Comparison of ENCODE assay signal across 9 mouse cellular contexts in genomic region chrX:36329040-36329649, GRCm38 (mm10). TPM values are rescaled to one million over a fixed set of nuclear protein-coding genes. Genes with fewer than 3 reads are reported as not detected.
DNase-seq lines count a peak whose midpoint lies in the region; ATAC-seq and TF ChIP-seq lines count a peak whose summit lies in the region.
"Had no signal": no experiment of that assay in that cellular context is flagged by ENCODE, and none has a peak within 500 bp of the region (broad histone marks: within the 10 kb centered on the region; RNA-seq: fewer than 3 reads in every experiment).

No protein-coding gene starts in this region.

- no peak for TF ChIP-seq CTCF in ES-Bruce4 (IDR thresholded peaks at IDR 0.05; ENCODE audit: low read depth, low read length)
- no peak for TF ChIP-seq CTCF in kidney, postnatal 0 days (IDR thresholded peaks at IDR 0.05; ENCODE audit: low read depth)

- no peaks in the 10 kb centered on the region for H3K4me1 ChIP-seq in ES-Bruce4 (ENCODE audit: control insufficient read depth, insufficient read depth, low read length)
- peaks cover 0 to 2% of the 10 kb centered on the region in 2 experiments; a peak in 1 of 4 replicates for H3K4me1 ChIP-seq in heart, embryonic 14.5 days (ENCODE audit: control insufficient read depth in 2 of 2, insufficient read depth in 2 of 2, low read length in 2 of 2)
- no peaks in the 10 kb centered on the region for H3K4me1 ChIP-seq in kidney, postnatal 0 days (replicated peaks; ENCODE audit: insufficient read depth, low read length)

- no peak for TF ChIP-seq EP300 in ES-Bruce4 (IDR thresholded peaks at IDR 0.05; ENCODE audit: insufficient read depth, low read depth, low read length)

- H3K27ac ChIP-seq in ES-Bruce4 (ENCODE audit: insufficient read depth, low read length), result no peak overlapping the region
- no peak overlapping the region for H3K27ac ChIP-seq in heart, embryonic 14.5 days (replicated peaks in 1 of 2; ENCODE audit: control insufficient read depth in 1 of 2, insufficient read depth in 1 of 2, low read depth in 2 of 2, low read length in 2 of 2)
- no peak overlapping the region for H3K27ac ChIP-seq in kidney, postnatal 0 days

- TF ChIP-seq POLR2A in ES-Bruce4 (IDR thresholded peaks at IDR 0.05; ENCODE audit: insufficient read depth, low read length), result no peak

- no peaks in the 10 kb centered on the region for H3K36me3 ChIP-seq in ES-Bruce4 (ENCODE audit: control insufficient read depth, insufficient read depth, low read length, poor library complexity, severe bottlenecking)
- no peaks in the 10 kb centered on the region for H3K36me3 ChIP-seq in heart, embryonic 14.5 days (ENCODE audit: control insufficient read depth, insufficient read depth, low read length)
- H3K36me3 ChIP-seq in kidney, postnatal 0 days (ENCODE audit: insufficient read depth, low read length), result no peaks in the 10 kb centered on the region
- H3K36me3 ChIP-seq: G1E had no signal

- DNase-seq in gastrocnemius, postnatal 10 days, result peak; percentile 17
- no peak for DNase-seq in gastrocnemius, adult 8-10 months (ENCODE audit: low spot score in 2 of 2)
- DNase-seq in cerebellum, postnatal 25 days, result peak; percentile 46 to 61
- DNase-seq in kidney, postnatal 0 days (ENCODE audit: low spot score), result no peak
- peak; percentile 15 to 30 for DNase-seq in lung, postnatal 4 days
- DNase-seq in thymus, postnatal 14 days, result peak; percentile 19

- peak overlapping the region; percentile 61 for H3K4me3 ChIP-seq in ES-Bruce4 (ENCODE audit: low read depth, low read length)
- H3K4me3 ChIP-seq in heart, embryonic 14.5 days (ENCODE audit: control insufficient read depth in 1 of 2, insufficient read depth in 1 of 2, low read depth in 1 of 2, low read length in 2 of 2), result peak overlapping the region; percentile 45 to 46
- H3K4me3 ChIP-seq in kidney, postnatal 0 days (replicated peaks; ENCODE audit: low read depth, low read length), result peak overlapping the region; percentile 40

- ATAC-seq in heart, embryonic 14.5 days (ENCODE audit: insufficient number of reproducible peaks, insufficient read depth, low FRiP score, low read depth), result no peak
- ATAC-seq in kidney, postnatal 0 days (replicated peaks; ENCODE audit: low FRiP score, low read depth), result peak; percentile 55

- no peaks in the 10 kb centered on the region for H3K9me3 ChIP-seq in ES-Bruce4 (replicated peaks; ENCODE audit: control insufficient read depth, insufficient read depth, low read length, poor library complexity, severe bottlenecking)
- no peaks in the 10 kb centered on the region for H3K9me3 ChIP-seq in heart, embryonic 14.5 days (ENCODE audit: control insufficient read depth, low read length)
- H3K9me3 ChIP-seq in kidney, postnatal 0 days (replicated peaks; ENCODE audit: low read length), result no peaks in the 10 kb centered on the region

- H3K27me3 ChIP-seq in ES-Bruce4 (ENCODE audit: control insufficient read depth, insufficient read depth, low read length, poor library complexity, severe bottlenecking), result peaks cover 3% of the 10 kb centered on the region; the same call in 1 of the 2 replicates
- peaks cover 21% of the 10 kb centered on the region for H3K27me3 ChIP-seq in heart, embryonic 14.5 days (ENCODE audit: control insufficient read depth, insufficient read depth, low read length)
- no peaks in the 10 kb centered on the region for H3K27me3 ChIP-seq in kidney, postnatal 0 days (ENCODE audit: insufficient read depth, low read length)

- peak overlapping the region; percentile 80 for H3K4me2 ChIP-seq in heart, embryonic 14.5 days (ENCODE audit: low read length)
- H3K4me2 ChIP-seq in kidney, postnatal 0 days (ENCODE audit: low read length), result peak overlapping the region; percentile 76

- H3K9ac ChIP-seq in ES-Bruce4 (ENCODE audit: low read depth, poor library complexity, severe bottlenecking), result peak overlapping the region; percentile 61
- H3K9ac ChIP-seq in heart, embryonic 14.5 days (ENCODE audit: low read length), result peak overlapping the region; percentile 14; the same call in 1 of the 2 replicates
- H3K9ac ChIP-seq in kidney, postnatal 0 days (ENCODE audit: low read depth, low read length), result peak overlapping the region; percentile 42; the same call in 1 of the 2 replicates

- 19% methylated on average over 46 of the region's 66 CpGs for WGBS in heart, embryonic 14.5 days
- 31% methylated on average over 65 of the region's 66 CpGs for WGBS in kidney, postnatal 0 days

RNA-seq across cellular contexts. Expression of gene Lonrf3, which starts 1.0 kb away (rescaled TPM):
- total RNA-seq in gastrocnemius, postnatal 10 days (2021), result 1 to 10 TPM; 2.5 to 3.2 TPM
- 1 to 10 TPM; 1.0 to 2.8 (median 2.1) TPM for total RNA-seq in gastrocnemius, adult 8-10 months (2022)
- 1.5 and 1.9 TPM in 2 replicates for polyA plus RNA-seq in ES-Bruce4 (2011; ENCODE audit: insufficient read depth, insufficient read length, low read depth, missing spikeins)
- 0.28 and 0.70 TPM in 2 replicates for polyA plus RNA-seq in heart, embryonic 14.5 days (2014; fragmentation: Nextera tagmentation; extraction: Ambion mirVana)
- polyA plus RNA-seq in kidney, postnatal 0 days (2015; fragmentation: Nextera tagmentation; extraction: Ambion mirVana), result 0.22 and 0.46 TPM in 2 replicates
- total RNA-seq: G1E had no signal
- polyA plus RNA-seq: G1E had no signal

Comparison
In these comparisons a context has a peak if more than half of its experiments do, and no peak if none do; other contexts are left out.
1. DNase-seq: peak in gastrocnemius, postnatal 10 days (single experiment), cerebellum, postnatal 25 days (2 of 2), lung, postnatal 4 days (2 of 2) and thymus, postnatal 14 days (single experiment); none in gastrocnemius, adult 8-10 months (0 of 2) and kidney, postnatal 0 days (single experiment).
2. Peak in every context shown above with its lines, with median percentiles within 50 percentile points of each other: H3K4me3 ChIP-seq and H3K9ac ChIP-seq.